Mouse (Mus musculus): ENCODE results near the gene Mical3. TPM values are rescaled to one million over a fixed set of nuclear protein-coding genes. Genes with fewer than 3 reads are reported as not detected.

Gene Mical3
- total RNA-seq, 2 experiments from 2014 or later: 127 to 141 TPM

GRCm38 (mm10) chr6:121162616-121163015 lies 31.8 kb upstream of the Mical3 start:
- TF ChIP-seq CTCF (IDR thresholded peaks at IDR 0.05): no peak
- Histone ChIP-seq H3K4me3 (no peak overlapping the region), H3K27ac (no peak overlapping the region)
- intact Hi-C loops (cut with DNase I): no loop called here
- DNase-seq (ENCODE audit: extremely low spot score in 1 of 2, low spot score in 2 of 2): no peak

GRCm38 (mm10) chr6:121160126-121160525 lies 29.3 kb upstream of the Mical3 start:
- intact Hi-C loops (cut with DNase I): no loop called here
- Histone ChIP-seq H3K4me3 (no peak overlapping the region), H3K27ac (no peak overlapping the region)
- no peak for DNase-seq (ENCODE audit: extremely low spot score in 1 of 2, low spot score in 2 of 2)
- no peak for TF ChIP-seq CTCF (IDR thresholded peaks at IDR 0.05)

- DNase-seq (ENCODE audit: extremely low spot score in 1 of 2, low spot score in 2 of 2): no peak
- Histone ChIP-seq H3K4me3 (no peak overlapping the region), H3K27ac (no peak overlapping the region)
- intact Hi-C loops (cut with DNase I): no loop called here
- TF ChIP-seq CTCF (IDR thresholded peaks at IDR 0.05): no peak
Observed at GRCm38 (mm10) chr6:121159616-121160015, 28.8 kb upstream of the Mical3 start.

- DNase-seq (ENCODE audit: extremely low spot score in 1 of 2, low spot score in 2 of 2): no peak
- Histone ChIP-seq H3K27ac (no peak overlapping the region), H3K4me3 (no peak overlapping the region)
- no peak for TF ChIP-seq CTCF (IDR thresholded peaks at IDR 0.05)
- intact Hi-C loops (cut with DNase I): no loop called here
Observed at GRCm38 (mm10) chr6:121156030-121156429, 25.2 kb upstream of the Mical3 start.

GRCm38 (mm10) chr6:121154451-121155300 lies 23.9 kb upstream of the Mical3 start:
- DNase-seq (ENCODE audit: extremely low spot score in 1 of 2, low spot score in 2 of 2): no peak
- Histone ChIP-seq H3K27ac (no peak overlapping the region), H3K4me3 (no peak overlapping the region)
- no peak; the same call in 1 of the 2 replicates for TF ChIP-seq CTCF (IDR thresholded peaks at IDR 0.05)
- intact Hi-C loops (cut with DNase I): no loop called here

GRCm38 (mm10) chr6:121153177-121153576 lies 22.4 kb upstream of the Mical3 start:
- H3K4me3 ChIP-seq: no peak overlapping the region

GRCm38 (mm10) chr6:121151732-121152131 lies 20.9 kb upstream of the Mical3 start:
- Histone ChIP-seq H3K27ac (no peak overlapping the region), H3K4me3 (no peak overlapping the region)
- DNase-seq (ENCODE audit: extremely low spot score in 1 of 2, low spot score in 2 of 2): no peak

More at GRCm38 (mm10) chr6:121153177-121153576, 22.4 kb upstream of the Mical3 start:
- intact Hi-C loops (cut with DNase I): no loop called here
- no peak overlapping the region for H3K27ac ChIP-seq
- no peak for TF ChIP-seq CTCF (IDR thresholded peaks at IDR 0.05)
- DNase-seq (ENCODE audit: extremely low spot score in 1 of 2, low spot score in 2 of 2): no peak

GRCm38 (mm10) chr6:121150126-121150525 lies 19.3 kb upstream of the Mical3 start:
- Histone ChIP-seq H3K4me3 (no peak overlapping the region), H3K27ac (no peak overlapping the region)
- intact Hi-C loops (cut with DNase I): no loop called here
- TF ChIP-seq CTCF (IDR thresholded peaks at IDR 0.05): no peak
- no peak for DNase-seq (ENCODE audit: extremely low spot score in 1 of 2, low spot score in 2 of 2)

More at GRCm38 (mm10) chr6:121151732-121152131, 20.9 kb upstream of the Mical3 start:
- TF ChIP-seq CTCF (IDR thresholded peaks at IDR 0.05): no peak
- intact Hi-C loops (cut with DNase I): no loop called here

- Histone ChIP-seq H3K27ac (no peak overlapping the region), H3K4me3 (no peak overlapping the region)
- intact Hi-C loops (cut with DNase I): no loop called here
- DNase-seq (ENCODE audit: extremely low spot score in 1 of 2, low spot score in 2 of 2): no peak
- no peak for TF ChIP-seq CTCF (IDR thresholded peaks at IDR 0.05)
Observed at GRCm38 (mm10) chr6:121149420-121149819, 18.6 kb upstream of the Mical3 start.

- TF ChIP-seq CTCF (IDR thresholded peaks at IDR 0.05): no peak
- intact Hi-C loops (cut with DNase I): no loop called here
- Histone ChIP-seq H3K27ac (no peak overlapping the region), H3K4me3 (no peak overlapping the region)
- no peak for DNase-seq (ENCODE audit: extremely low spot score in 1 of 2, low spot score in 2 of 2)
Observed at GRCm38 (mm10) chr6:121148360-121148759, 17.6 kb upstream of the Mical3 start.

GRCm38 (mm10) chr6:121146798-121147197 lies 16.0 kb upstream of the Mical3 start:
- TF ChIP-seq CTCF (IDR thresholded peaks at IDR 0.05): no peak
- no peak overlapping the region for H3K27ac ChIP-seq
- no peak overlapping the region for H3K4me3 ChIP-seq
- intact Hi-C loops (cut with DNase I): no loop called here
- no peak for DNase-seq (ENCODE audit: extremely low spot score in 1 of 2, low spot score in 2 of 2)

- DNase-seq (ENCODE audit: extremely low spot score in 1 of 2, low spot score in 2 of 2): no peak
- H3K27ac ChIP-seq: no peak overlapping the region
- no peak overlapping the region for H3K4me3 ChIP-seq
- intact Hi-C loops (cut with DNase I): no loop called here
- no peak for TF ChIP-seq CTCF (IDR thresholded peaks at IDR 0.05)
Observed at GRCm38 (mm10) chr6:121145906-121146305, 15.1 kb upstream of the Mical3 start.
